Mouse (Mus musculus) MEL (cell line): ENCODE data around the gene Sugp2.

ENCODE experiments used
- CTCF ChIP-seq, 3 experiments: IDR thresholded peaks in 2 of 3; conservative IDR thresholded peaks in 1 of 3; 2 replicates each; pipeline ENCODE4 v1.5.1; 2011 to 2012; ENCODE audit warnings: low read length in 3 of 3, low read depth in 2 of 3, mild to moderate bottlenecking in 2 of 3, improper control_type of control experiment in 1 of 3, inconsistent platforms in 1 of 3, mixed read lengths in 1 of 3, moderate library complexity in 1 of 3; ENCODE audit not compliant: control insufficient read depth in 1 of 3, insufficient read depth in 1 of 3, poor library complexity in 1 of 3, severe bottlenecking in 1 of 3
- EP300 ChIP-seq, 2 experiments: IDR thresholded peaks; 2 replicates each; pipeline ENCODE4 v1.6.1; 2011; ENCODE audit warnings: improper control_type of control experiment in 2 of 2, low read length in 2 of 2, low read depth in 1 of 2, mild to moderate bottlenecking in 1 of 2
- GATA1 ChIP-seq: IDR thresholded peaks from 2 replicates; pipeline ENCODE4 v1.6.1; 2011; ENCODE audit warnings: low read depth, low read length, improper control_type of control experiment
- HCFC1 ChIP-seq: IDR thresholded peaks from 2 replicates; pipeline ENCODE4 v1.6.1; 2012; ENCODE audit warnings: low read depth, mild to moderate bottlenecking, inconsistent platforms, low read length, improper control_type of control experiment, moderate library complexity
- KAT2A ChIP-seq: conservative IDR thresholded peaks from 2 replicates; pipeline ENCODE4 v1.6.1; 2012; ENCODE audit warnings: low read depth, low read length, improper control_type of control experiment, inconsistent platforms
- MXI1 ChIP-seq: IDR thresholded peaks from 2 replicates; pipeline ENCODE4 v1.6.1; 2011; ENCODE audit warnings: mild to moderate bottlenecking, low read depth, low read length, improper control_type of control experiment
- MYC ChIP-seq: IDR thresholded peaks from 2 replicates; pipeline ENCODE4 v1.6.1; 2011; ENCODE audit warnings: low read depth, mild to moderate bottlenecking, low read length, improper control_type of control experiment, moderate library complexity
- NELFE ChIP-seq: IDR thresholded peaks from 2 replicates; pipeline ENCODE4 v1.6.1; 2011; ENCODE audit warnings: low read depth, low read length, improper control_type of control experiment
- POLR2A ChIP-seq, 2 experiments: IDR thresholded peaks; 2 replicates each; pipeline ENCODE4 v1.6.1; 2011 to 2012; ENCODE audit warnings: low read length in 2 of 2, mild to moderate bottlenecking in 2 of 2, control low read depth in 1 of 2, improper control_type of control experiment in 1 of 2, low read depth in 1 of 2, moderate library complexity in 1 of 2; ENCODE audit not compliant: control insufficient read depth in 1 of 2, insufficient read depth in 1 of 2, poor library complexity in 1 of 2
- TBP ChIP-seq: IDR thresholded peaks from 2 replicates; pipeline ENCODE4 v1.8.0; 2011; ENCODE audit warnings: low read depth, low read length, improper control_type of control experiment
- ZC3H11A ChIP-seq: IDR thresholded peaks from 2 replicates; pipeline ENCODE4 v1.6.1; 2012; ENCODE audit warnings: low read depth, mild to moderate bottlenecking, inconsistent platforms, low read length, improper control_type of control experiment

DNA sequence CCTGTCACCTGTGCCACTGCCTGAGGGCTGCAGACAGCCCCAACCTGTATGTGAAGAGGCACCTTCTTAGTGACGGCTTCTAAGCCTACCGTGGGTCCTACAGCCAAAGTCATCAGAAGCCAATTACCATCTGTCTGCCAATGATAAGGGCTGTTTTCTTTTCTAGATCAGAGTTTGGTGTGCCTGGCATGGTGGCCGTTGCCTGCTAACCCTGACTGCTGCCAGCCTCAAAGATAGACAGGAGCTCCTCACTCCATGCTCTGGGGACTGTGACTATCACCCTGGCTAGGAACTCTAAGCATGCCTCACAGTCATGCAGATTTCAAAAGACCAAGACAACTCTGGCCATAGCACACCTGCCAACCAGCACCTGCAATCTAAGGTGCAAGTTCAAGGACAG is 32.6 kb upstream of the Sugp2 start:
- TF ChIP-seq POLR2A (IDR thresholded peaks at IDR 0.05; ENCODE audit: control insufficient read depth in 1 of 2, insufficient read depth in 1 of 2, low read depth in 1 of 2, low read length in 2 of 2, poor library complexity in 1 of 2) (no peak), CTCF (IDR thresholded peaks at IDR 0.05 in 2 of 3, conservative IDR thresholded peaks at IDR 0.05 in 1 of 3; ENCODE audit: control insufficient read depth in 1 of 3, insufficient read depth in 1 of 3, low read depth in 2 of 3, low read length in 3 of 3, poor library complexity in 1 of 3, severe bottlenecking in 1 of 3) (no peak), TBP (no peak), KAT2A (no peak), MXI1 (no peak; the same call in 1 of the 2 replicates), GATA1 (peak; percentile 81), EP300 (IDR thresholded peaks at IDR 0.05; ENCODE audit: low read depth in 1 of 2, low read length in 2 of 2) (peak; percentile 65 to 78; a peak in 3 of 4 replicates), NELFE (no peak), HCFC1 (no peak), MYC (no peak), ZC3H11A (no peak)
